Mouse (Mus musculus) lung, postnatal 14 days (tissue): ENCODE measurements around the gene Cd300e.
A peak's percentile ranks its signal among the peaks of the same experiment; 100 is the strongest.

Source experiments
- DNase-seq: peaks from one replicate; pipeline ENCODE4 v3.0.0; 2021

The Cd300e gene

GRCm38 (mm10) chr11:115062077-115062476 is at the start of gene Cd300e:
Gene Cd300e, minus strand, starts transcription at chr11:115062177.
- DNase-seq, result no peak

GRCm38 (mm10) chr11:115110271-115110670 is 48.3 kb upstream of the Cd300e start:
- no peak for DNase-seq

- DNase-seq, result no peak
Measured at GRCm38 (mm10) chr11:115108176-115108575, 46.2 kb upstream of the Cd300e start.

GRCm38 (mm10) chr11:115107403-115107916 is 45.5 kb upstream of the Cd300e start:
- no peak for DNase-seq

GRCm38 (mm10) chr11:115106638-115107037 is 44.7 kb upstream of the Cd300e start:
- no peak for DNase-seq

GRCm38 (mm10) chr11:115104769-115105563 is 43.0 kb upstream of the Cd300e start:
- DNase-seq, result no peak

- no peak for DNase-seq
Measured at GRCm38 (mm10) chr11:115103470-115104413, 41.8 kb upstream of the Cd300e start.

GRCm38 (mm10) chr11:115102116-115102515 is 40.1 kb upstream of the Cd300e start:
- no peak for DNase-seq

GRCm38 (mm10) chr11:115101615-115102051 is 39.7 kb upstream of the Cd300e start:
- no peak for DNase-seq

GRCm38 (mm10) chr11:115100741-115101140 is 38.8 kb upstream of the Cd300e start:
- no peak for DNase-seq

GRCm38 (mm10) chr11:115100032-115100621 is 38.1 kb upstream of the Cd300e start:
- no peak for DNase-seq

GRCm38 (mm10) chr11:115099241-115099840 is 37.4 kb upstream of the Cd300e start:
- no peak for DNase-seq

- DNase-seq, result no peak
Measured at GRCm38 (mm10) chr11:115098203-115098932, 36.4 kb upstream of the Cd300e start.

GRCm38 (mm10) chr11:115092140-115092539 is 30.2 kb upstream of the Cd300e start:
- DNase-seq, result no peak

- no peak for DNase-seq
Measured at GRCm38 (mm10) chr11:115091362-115091901, 29.5 kb upstream of the Cd300e start, which contains the start of gene Rab37. Gene Rab37, plus strand, starts transcription at chr11:115091431.

GRCm38 (mm10) chr11:115089853-115090252 is 27.9 kb upstream of the Cd300e start:
- no peak for DNase-seq

GRCm38 (mm10) chr11:115086213-115086612 is 24.2 kb upstream of the Cd300e start:
- no peak for DNase-seq

GRCm38 (mm10) chr11:115085064-115085463 is 23.1 kb upstream of the Cd300e start:
- DNase-seq, result no peak

GRCm38 (mm10) chr11:115084595-115084994 is 22.6 kb upstream of the Cd300e start:
- no peak for DNase-seq

- peak; percentile 86 for DNase-seq
Measured at GRCm38 (mm10) chr11:115083376-115084139, 21.6 kb upstream of the Cd300e start.

GRCm38 (mm10) chr11:115082196-115082595 is 20.2 kb upstream of the Cd300e start:
- no peak for DNase-seq
